Mouse (Mus musculus) naive thymus-derived CD4-positive, alpha-beta T cell, adult 2 months (primary cell): ENCODE results near the gene Map4k4.
A peak's percentile ranks its signal among the peaks of the same experiment; 100 is the strongest.

Experiments used
- DNase-seq: peaks from one replicate; pipeline ENCODE4 v3.0.0-alpha.2; 2011; ENCODE audit warnings: low read depth

Map4k4 gene

DNA sequence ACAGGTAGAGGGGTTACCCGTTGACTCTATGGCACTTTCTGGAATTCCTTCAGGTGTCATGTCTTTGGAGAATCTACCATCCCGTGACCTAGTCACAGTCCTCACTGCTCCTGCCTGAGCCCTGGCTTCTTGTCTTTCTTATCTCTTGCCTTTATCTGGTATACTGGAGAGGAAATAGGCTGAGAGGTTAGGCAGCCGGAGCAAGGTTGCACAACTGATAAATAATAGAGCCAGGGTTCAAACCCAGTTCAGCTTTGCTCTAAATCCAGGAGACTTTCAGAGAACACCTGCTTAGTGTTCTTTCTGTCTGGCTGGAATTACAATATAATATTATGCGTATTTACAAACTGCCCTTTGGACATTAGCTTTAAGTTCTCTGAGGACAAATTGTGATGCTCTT, 2.0 kb upstream of the Map4k4 start:
- no peak for DNase-seq

DNA sequence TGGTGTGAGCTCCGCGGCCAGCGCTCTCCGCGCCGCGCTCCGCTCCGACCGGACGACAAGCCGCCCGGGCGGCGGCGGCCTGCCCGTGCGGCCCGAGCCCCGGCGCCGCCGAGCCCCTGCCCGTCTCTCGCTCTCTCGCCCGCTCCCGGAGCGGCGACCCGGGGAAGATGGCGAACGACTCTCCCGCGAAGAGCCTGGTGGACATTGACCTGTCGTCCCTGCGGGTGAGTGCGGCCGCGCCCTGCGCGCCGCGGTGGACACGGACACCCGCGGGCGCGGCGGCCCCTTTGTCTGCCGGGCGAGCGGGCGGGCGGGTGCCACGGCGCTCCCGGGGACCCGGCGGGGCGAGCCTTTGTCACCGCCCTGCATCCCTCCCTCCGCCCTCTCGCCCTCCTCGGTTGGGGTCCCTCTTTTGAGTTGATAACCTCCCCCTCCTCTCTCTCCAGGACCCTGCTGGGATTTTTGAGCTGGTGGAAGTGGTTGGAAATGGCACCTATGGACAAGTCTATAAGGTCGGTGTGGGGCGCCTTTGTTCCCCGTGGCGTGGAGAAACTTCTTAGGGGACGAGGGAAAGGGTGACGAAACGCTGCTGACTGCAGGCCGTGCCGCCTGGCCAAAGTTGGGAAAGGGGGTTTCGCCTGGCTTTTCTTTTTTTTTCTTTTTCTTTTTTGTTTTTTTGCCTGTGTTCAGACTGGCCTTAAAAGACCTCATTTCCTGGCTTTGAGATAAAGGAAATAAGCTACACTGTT, 524 bp downstream of the Map4k4 start:
- peak; percentile 66 for DNase-seq

DNA sequence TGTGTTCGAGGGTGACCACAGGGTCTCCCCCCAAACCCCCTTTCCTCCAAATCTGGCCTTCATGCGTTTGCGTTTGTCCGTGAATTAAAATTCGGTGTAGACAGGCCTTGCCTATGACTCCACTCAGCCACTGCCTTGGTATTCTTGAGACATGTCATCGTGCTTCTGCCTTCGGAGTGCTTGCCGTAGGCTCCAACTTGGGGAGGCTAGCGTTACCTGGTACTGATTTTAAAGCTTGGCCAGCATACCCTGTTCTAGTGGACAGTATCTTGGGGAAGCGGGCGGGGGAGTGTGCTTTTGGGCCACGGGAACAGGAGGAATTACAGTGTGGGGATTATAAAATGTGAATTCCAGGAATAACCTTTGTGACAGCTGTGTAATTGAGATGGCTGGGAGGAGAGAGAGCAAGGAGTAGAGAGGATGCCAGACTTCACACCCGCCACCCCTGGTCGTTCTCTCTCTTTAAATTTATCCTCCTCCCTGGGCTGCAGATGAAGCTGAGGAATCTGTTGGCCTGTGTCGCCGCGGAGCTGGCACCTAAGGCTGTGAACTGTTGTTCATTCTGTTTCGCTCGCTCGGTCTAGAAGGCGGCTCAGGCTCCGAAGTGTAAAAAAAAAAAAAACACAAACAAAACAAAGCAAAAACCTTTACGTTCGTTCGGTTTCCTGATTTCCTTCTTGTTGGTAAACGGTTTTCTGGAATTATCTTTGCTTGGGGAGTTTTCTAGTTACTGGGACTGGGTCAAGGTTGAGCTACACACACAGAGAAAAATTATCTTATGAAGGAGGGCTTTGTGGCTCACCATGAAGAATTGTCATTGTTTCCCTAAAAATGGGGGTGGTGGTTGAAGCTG, 1.4 kb downstream of the Map4k4 start:
- DNase-seq: peak; percentile 70

DNA sequence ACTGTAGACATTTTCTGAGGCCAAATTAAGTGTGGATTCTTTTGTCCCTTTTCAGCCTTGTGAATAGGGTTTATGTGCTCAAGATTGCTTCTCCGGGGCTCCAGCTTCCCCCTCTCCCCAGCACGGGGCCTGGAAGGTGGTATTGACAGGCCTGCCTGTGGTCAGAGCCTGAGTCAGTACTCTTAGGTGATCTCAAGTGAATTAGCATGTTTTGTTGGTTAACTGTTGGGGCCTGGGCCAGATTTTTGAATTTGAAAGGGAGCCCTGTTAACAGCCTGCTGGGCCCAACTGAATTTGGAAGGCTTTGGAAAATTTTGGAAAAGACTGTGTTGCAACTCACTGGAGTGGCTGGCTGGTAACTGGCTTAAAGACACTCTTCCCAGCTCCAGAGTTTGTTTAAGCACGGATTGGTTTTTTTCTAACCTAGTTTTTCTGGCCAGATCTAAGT, 2.0 kb downstream of the Map4k4 start:
- no peak for DNase-seq

DNA sequence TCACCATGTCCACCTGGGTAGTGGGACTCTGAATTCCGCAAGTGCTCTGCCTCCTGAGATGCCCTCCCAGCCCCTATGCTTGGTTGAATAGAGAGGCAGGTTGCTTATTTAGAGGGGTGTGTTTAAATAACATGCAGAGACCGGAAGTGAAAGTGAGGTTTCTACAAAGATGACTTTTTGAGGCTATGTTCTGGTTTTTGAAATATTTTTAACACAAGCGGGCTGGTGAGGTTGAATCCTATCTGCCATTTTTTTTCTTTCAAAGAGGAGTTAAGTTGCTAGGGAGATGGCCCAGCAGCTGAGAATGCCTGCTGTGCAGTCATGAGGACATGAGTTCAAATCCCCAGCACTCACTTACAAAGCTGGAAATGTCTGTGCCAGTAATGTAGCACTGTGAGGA, 4.0 kb downstream of the Map4k4 start:
- peak; percentile 69 for DNase-seq

DNA sequence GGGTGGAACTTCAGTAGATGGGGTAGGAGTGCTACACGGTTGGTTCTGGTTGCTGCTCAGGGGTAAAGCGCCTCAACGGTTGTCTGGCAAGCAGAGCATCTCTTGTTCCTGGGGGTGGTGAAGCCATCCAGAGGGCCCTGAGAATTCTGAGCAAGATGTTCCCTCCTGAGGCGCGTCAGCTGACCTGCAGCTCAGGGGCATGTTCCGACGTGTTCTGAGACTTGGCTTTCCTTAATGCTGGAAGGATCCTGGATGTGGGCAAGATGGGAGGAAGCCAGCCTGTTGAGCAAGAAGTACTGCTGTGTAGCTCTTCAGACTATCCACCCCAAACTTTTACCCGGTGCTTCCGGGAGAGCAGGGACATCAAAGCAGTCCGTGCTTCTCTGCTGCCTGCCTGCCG, 6.2 kb downstream of the Map4k4 start:
- peak; percentile 62 for DNase-seq

DNA sequence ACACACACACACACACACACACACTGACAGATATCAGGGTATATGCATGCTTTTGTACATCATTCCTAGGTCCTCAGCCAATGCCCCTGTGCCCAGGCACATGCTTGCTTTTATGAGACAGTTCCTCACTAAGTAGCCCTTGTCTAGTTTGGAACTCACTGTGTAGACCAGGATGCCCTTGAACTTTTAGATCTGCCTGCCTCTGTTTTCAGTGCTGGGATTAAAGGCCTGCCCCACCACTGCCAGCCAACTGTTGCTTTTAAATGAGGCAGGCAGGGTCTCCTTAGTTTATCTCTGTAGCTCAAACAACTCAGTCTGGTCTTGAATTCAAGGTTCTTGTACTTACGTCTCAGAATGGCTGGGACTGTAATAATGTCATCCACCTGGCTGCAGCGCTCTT, 8.3 kb downstream of the Map4k4 start:
- DNase-seq: no peak

DNA sequence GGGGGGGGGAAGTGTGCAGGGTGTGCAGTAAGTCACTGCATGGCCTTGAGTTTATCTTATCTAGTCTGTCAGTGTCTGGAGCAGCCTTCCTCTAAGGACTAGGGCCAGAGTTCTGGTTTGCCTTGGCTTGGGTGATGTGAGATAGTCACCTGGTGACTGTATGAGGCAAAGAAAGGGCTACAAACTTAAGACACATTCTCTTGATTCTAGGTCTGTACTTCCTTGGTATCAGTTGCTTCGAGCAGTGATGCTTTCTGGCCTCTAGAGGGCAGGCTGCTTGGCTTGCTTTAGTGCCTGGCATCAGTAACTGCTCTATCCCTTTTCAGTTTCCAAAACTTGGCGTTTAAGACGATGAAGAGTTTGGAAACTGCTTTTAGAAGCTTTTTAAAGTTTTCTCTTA, 10.7 kb downstream of the Map4k4 start:
- peak; percentile 83 for DNase-seq

DNA sequence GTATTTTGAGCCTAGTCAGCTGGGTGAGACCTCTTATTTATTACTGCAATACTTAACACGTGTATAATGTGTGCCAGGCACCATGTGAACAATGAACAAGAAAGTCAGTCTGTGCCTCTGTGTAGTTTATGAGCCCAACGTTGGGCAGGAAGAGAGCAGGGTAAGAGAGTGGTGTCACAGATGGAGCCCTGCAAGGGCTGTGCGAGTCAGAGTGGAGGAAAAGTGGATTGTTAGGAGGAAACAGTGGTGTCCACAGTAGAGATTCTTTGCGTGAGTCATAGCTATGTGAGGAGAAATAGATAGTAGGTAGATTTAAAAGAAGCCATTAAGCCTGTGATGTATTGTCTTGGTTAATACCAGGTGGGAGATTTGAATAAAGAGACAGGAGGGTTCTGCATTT, 12.5 kb downstream of the Map4k4 start:
- DNase-seq: peak; percentile 60

DNA sequence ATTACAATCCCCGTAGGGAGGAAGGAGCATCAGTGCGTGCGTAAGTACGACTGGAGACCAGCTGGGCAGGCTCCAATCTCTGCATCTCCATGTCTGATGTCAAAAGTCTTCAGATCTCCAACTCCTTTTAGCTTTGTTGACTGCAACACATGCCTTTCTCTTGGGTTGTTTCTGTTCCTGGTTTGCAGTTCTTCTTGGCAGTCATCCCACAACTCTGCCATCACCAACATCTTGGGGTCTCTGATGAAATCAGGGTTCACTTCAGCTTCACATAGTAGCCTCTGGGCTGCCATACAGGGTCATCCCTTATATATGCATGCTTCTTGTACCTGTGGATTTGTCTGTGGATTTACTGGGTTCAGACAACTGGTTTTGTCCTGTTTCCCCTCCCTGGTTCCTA, 15.4 kb downstream of the Map4k4 start:
- peak; percentile 51 for DNase-seq

DNA sequence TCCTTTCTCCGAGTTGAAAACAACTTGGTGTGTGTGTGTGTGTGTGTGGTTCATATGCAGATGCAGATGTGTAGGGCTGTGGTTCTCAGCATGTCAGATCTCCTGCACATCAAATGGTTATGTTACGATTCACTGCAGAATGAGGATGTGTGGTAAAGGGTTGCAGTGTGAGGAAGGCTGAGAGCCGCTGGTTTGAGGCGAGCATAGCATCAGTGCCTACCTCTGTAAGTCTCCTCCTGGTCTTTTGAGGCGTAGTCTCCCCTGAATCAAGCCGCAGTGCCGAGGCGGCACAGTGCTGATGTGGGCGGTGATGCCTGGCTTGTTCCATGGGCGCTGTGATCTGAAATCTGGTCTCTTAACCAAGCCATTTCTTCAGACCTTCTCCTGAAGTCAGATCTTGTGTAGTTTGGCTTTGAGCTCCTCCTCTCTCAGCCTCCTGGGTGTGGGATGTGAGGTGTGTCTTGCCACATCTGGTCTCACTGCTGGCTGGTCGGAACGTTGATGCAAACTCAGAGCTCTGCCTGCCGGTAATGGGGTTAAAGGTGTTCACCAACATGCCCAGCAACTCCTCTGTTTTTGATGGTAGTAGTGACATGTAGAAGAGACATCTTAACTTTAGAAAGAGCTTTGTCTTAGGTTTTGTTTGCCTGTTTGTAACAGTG, 17.3 kb downstream of the Map4k4 start:
- peak; percentile 91 for DNase-seq

DNA sequence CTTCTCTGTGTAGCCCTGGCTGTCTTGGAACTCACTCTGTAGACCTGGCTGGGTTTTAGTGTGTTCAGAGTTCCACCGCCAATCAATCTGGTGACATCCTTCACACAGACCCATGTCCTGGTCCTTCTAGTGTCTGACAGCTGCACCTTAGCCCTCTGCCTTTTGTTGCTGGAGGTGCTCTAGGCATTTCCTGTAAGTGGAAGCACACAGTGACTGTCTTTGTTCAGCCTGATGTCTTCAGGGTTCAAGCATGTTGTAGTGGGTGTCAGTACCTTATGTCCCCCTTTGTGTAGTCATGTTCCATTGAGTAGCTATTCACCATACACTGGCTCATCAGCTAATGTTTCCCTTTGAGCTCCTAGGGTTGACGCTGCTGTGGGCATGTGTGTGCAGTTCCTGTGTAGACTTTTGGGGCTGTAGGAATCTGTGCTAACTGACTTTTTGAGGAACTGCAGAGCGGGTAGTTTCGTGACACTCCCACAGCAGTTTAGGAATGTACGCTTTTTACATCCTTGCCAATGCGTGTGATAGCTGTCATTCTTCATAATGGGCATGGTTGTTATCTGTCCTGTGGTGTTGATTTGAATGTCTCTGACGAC, 17.9 kb downstream of the Map4k4 start:
- DNase-seq: peak; percentile 74

DNA sequence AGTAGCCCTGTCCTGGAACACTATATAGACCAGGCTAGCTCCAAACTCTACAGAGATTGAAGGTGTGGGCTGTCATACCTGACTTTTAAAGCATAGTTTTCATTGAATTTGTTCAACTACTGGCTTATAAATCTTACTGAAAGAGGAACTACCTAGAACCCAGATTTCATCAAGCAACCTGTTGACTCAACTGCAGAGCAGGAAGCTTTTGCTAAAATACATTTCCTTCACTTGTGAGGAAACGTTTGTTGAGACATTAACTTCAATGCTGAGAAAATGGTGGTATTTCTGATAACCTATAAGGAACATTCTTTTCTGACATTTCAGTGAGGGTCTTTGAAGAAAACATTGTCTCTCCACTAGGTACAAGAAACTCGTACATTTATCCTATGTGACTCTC, 19.9 kb downstream of the Map4k4 start:
- peak; percentile 59 for DNase-seq

DNA sequence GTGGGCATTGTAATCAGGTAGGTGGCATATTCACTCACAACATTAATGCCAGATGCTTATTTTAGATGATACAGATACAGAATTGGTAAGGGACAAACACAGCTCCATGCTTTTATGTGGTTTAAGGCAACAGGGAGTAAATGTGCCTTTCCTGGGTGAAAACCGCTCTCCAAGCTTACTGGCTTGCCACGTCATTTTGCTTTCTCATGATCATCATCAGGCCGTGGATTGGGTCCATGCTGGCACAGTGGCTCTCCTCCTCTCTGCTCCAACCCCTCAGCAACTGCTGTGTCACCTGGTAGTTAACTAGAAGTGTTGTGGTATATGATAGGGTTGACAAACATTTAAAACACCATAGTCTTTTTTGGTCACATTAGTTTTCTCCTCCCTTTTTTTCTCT, 21.3 kb downstream of the Map4k4 start:
- DNase-seq: peak; percentile 42

DNA sequence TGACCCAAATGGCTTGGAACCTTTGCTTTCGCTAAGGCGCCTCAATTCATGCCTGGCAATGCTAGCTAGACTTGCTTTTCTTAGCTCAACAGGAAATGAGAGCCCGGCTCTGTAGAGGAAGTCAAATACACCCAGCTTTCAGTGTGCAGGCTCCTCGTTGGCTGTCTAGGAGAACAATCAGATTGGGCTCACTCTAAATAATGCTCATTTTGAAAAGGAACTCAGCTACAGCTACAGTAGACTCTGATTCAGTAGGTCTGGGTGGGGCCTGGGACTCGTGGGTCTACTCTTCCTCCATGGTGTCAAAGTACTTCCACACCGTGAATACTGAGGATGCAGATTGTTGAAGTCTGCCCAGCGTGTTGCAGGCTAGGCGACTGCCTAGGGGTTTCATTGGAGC, 22.0 kb downstream of the Map4k4 start:
- peak; percentile 85 for DNase-seq

DNA sequence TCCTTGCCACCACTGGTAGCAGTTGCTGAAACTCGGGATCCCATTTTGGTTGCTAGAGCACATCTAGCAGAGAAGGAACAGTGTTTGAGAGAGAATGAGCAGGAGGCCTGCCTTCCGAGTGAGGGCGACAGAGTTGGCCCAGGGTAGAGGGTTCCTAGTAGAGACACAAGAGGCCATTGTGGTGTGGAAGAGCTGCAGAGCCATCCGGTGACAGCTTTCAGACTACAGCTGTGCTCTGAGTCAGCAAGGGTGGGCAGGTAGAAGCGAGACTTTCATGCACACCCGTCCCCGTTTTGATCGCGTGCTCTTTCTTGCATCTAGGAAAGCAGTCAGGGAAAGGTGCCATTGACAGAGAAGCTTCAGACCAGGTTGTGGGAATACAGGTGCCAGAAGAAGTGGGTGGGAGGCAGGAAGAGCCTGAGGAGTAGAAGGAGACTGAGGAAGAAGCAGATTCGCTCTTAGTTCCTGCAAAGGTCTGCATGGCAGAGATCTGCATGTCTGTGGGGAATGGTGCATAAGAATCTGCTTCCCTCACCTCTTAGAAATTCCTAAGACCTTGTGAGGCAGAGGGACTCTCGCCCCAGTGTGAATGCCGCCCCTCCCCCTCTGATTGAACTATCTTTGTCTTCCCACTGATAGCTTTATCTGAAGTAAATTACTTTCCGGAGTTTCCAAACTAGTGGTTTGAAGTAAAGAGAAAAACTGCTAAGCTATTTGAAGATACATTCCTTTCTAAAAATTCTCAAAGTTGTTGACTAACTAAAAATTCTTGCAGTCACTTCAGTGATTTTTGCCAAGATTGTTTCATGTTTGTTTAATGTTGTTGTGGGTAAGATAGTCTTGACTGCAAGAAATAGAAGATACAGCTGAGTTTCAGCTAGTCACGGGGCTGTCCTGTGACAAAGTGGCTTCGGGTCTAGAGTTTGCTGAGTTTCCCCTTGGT, 23.0 kb downstream of the Map4k4 start:
- peak; percentile 72 for DNase-seq

DNA sequence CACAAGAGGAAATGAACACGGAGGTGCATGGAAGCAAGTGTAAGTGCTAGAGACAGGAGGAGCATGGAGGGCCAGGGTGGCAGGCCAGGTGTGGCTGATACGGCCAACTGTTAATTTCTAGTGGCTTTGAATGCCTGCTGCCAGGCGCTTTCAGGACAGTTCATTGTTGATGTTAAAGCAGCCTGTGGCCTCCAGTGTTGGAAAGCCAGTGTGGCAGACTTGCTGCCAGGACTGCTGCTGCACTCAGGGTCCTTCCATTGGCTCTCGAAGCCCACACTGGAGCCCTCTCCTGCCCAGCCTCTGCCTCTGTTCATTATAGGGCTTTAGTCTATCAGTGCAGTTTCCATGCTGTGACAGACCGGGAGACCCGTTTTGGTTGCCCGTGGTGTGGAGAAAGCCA, 30.3 kb downstream of the Map4k4 start:
- DNase-seq: no peak

DNA sequence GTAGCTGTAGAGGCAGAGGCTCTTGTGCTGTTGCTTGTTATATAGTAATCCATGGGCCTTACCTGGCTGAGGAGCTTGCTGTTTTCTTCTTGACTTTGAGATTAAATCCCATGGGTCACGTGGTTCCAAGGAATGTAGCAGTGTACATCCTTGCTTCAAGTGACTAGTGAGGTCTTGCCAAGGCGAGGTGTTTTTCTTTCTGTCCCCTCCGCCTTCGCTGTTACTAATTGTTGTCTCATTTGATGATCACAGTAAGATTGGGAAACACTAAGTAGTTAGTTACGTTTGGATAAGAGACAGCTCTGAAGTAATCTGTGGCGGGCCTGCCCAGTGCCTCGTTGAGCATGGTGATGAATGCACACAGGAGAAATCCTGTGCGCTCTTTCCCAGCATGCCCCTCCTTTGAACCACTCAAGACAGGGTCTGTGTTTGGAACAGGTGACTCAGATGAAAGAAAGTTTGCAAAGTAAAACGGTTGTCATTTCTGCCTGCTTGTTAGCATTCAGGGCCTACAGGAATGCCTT, 31.6 kb downstream of the Map4k4 start:
- peak; percentile 35 for DNase-seq

DNA sequence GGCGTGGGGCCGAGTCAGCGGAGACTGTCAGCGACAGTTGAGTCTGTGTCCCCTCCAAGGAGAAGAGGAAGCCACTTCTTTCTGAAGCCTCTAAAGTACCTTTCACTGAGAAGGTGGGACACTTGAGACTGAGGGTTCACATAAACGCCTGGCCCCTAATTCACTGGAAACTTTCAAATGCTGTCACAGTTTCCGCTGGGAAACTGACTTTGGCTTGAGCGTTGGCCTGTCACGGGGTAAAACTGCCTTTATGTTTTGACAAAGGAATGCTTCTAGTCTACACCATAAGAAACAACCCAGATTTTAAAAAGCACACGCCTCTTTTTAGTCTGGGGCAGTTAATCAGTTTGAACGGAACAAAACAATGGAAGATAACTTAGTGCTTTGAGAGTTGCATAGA, 32.2 kb downstream of the Map4k4 start:
- DNase-seq: peak; percentile 41

DNA sequence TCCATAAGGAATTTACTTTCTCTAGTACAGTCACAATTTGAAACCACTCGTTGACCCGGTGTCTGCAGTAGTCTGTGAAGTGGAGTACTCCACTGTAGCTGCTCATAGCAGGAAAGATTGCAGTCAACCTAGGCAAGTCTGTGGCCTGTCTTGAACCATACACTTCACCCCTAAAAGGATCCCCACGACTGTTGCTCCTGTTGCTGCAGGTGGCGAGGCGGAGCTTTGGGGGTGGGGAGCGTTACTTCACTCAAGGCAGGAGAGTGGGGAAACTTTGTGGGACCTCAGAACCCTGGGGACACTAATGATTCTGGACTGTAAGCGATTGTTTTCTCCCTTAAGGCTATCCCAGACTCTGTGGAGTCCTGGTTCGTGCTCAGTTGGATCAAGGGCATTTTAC, 34.2 kb downstream of the Map4k4 start:
- DNase-seq: no peak

DNA sequence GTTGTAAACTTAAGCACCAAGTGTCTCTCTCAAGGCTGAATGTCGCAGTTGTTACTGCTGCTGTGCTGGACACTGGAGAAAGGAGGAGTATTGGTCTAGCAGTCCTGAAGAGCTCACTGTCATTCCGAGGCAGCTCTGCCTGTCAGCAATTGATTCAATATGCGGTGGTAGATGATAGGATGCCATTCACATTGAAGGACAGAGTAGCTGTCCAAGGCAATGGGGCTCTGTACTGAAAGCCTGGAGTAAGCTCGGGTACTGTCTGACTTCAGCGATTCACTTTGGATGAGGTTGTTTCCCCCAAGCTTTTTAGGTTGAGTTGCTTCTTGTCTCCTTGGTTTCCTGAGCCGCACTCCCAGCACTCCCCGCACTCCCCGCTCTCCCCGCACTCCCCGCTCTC, 34.9 kb downstream of the Map4k4 start:
- peak; percentile 54 for DNase-seq
